Mouse (Mus musculus) limb, embryonic 14.5 days (tissue): ENCODE results near the gene Dnttip2. TPM values are rescaled to one million over a fixed set of nuclear protein-coding genes. Genes with fewer than 3 reads are reported as not detected.

ENCODE experiments used
- ATAC-seq: fragments of 200-750 bp; cut with Nextera tagmentation; 2 replicates; pipeline ENCODE4 v1.8.0; 2017; ENCODE audit warnings: low read depth, moderate number of reproducible peaks, moderate TSS enrichment; ENCODE audit not compliant: low FRiP score
- DNase-seq: peaks from one replicate; pipeline ENCODE4 v3.0.0-alpha.2; 2015; ENCODE audit warnings: low spot score
- H3K27ac ChIP-seq: fragments of 300-500 bp; sonication (generic); replicated peaks from 2 replicates; pipeline ENCODE4 v1.5.1; 2014; ENCODE audit warnings: low read depth, mild to moderate bottlenecking, low read length, moderate library complexity, mixed read lengths
- H3K27me3 ChIP-seq: fragments of 300-500 bp; sonication (generic); 2 replicates; pipeline ENCODE4 v1.6.1; 2014; ENCODE audit warnings: low read length, mixed read lengths; ENCODE audit not compliant: control insufficient read depth, insufficient read depth
- H3K36me3 ChIP-seq: fragments of 300-500 bp; sonication (generic); 2 replicates; pipeline ENCODE4 v1.6.1; 2014; ENCODE audit warnings: mild to moderate bottlenecking, low read length, moderate library complexity, mixed read lengths; ENCODE audit not compliant: control insufficient read depth, insufficient read depth
- H3K4me1 ChIP-seq: fragments of 300-500 bp; sonication (generic); 2 replicates; pipeline ENCODE4 v1.6.1; 2014; ENCODE audit warnings: antibody characterized with exemption, low read length, mixed read lengths; ENCODE audit not compliant: control insufficient read depth, insufficient read depth
- H3K4me2 ChIP-seq: fragments of 300-500 bp; sonication (generic); replicated peaks from 2 replicates; pipeline ENCODE4 v1.6.1; 2014; ENCODE audit warnings: low read depth, mild to moderate bottlenecking, low read length, moderate library complexity; ENCODE audit not compliant: severe bottlenecking
- H3K4me3 ChIP-seq: fragments of 300-500 bp; sonication (generic); replicated peaks from 2 replicates; pipeline ENCODE4 v1.5.1; 2014; ENCODE audit warnings: low read length
- H3K9ac ChIP-seq: fragments of 300-500 bp; sonication (generic); 2 replicates; pipeline ENCODE4 v1.6.1; 2014; ENCODE audit warnings: mild to moderate bottlenecking, low read depth, low read length, moderate library complexity; ENCODE audit not compliant: severe bottlenecking
- H3K9me3 ChIP-seq: fragments of 300-500 bp; sonication (generic); 2 replicates; pipeline ENCODE4 v1.6.1; 2016; ENCODE audit warnings: low read length; ENCODE audit not compliant: control insufficient read depth
- POLR2A ChIP-seq: fragments of 200-500 bp; IDR thresholded peaks from 2 replicates; pipeline ENCODE4 v1.8.0; 2012; ENCODE audit warnings: inconsistent platforms, mild to moderate bottlenecking, moderate library complexity, borderline replicate concordance; ENCODE audit not compliant: insufficient read depth, insufficient read length; ENCODE audit errors: extremely low read depth
- WGBS: fragments of 180-500 bp; shearing (Covaris S2); extraction: QIAGEN DNeasy Blood & Tissue Kit; methylation state at CpG from one replicate; pipeline ENCODE4 v1.1.7; 2014; 5-methylcytosine and 5-hydroxymethylcytosine counted together
- polyA plus RNA-seq, 2 experiments: library from polyadenylated mRNA; depleted of rRNA in 1 of 2; stranded (reverse) in 1 of 2; unstranded in 1 of 2; fragments of >200 nt; fragmentation: Nextera tagmentation in 1 of 2; extraction: Ambion mirVana in 1 of 2; gene quantifications; 2 replicates each; pipeline versions ENCODE4 v1.2.1 to v1.2.3; 2012 to 2014

The Dnttip2 gene
- polyA plus RNA-seq, 2 experiments, result 41.7 to 62.4 TPM

DNA sequence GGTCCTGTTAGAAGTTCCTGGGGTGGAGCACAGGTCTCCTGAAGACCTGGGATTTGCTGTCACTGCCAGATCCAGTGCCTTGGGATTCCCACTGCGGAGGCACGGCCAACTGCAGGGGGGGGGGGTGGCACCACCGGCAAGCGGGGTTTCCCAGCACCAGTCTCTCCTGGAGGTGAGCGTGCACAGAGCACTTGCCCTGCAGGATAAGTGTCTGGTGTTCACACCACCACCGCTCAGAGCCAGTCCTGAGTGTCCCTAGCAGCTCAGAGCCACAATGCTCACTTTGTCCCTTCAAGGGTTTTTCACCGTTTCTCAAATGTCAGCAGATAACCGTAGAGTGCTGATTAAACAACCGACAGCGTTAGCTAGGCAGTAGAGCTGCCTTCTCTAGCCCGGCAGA, 42.4 kb downstream of the Dnttip2 start:
- DNase-seq (no peak), ATAC-seq (no peak)
- Histone ChIP-seq H3K27me3 (no peaks in the 10 kb centered on the region; the same call in 1 of the 2 replicates), H3K27ac (no peak overlapping the region), H3K4me1 (peaks cover 7% of the 10 kb centered on the region), H3K9ac (no peak overlapping the region), H3K36me3 (no peaks in the 10 kb centered on the region), H3K4me2 (peak overlapping the region; percentile 5; the same call in 1 of the 2 replicates), H3K4me3 (no peak overlapping the region), H3K9me3 (no peaks in the 10 kb centered on the region)
- TF ChIP-seq POLR2A, result no peak
- WGBS, result 23% methylated on average over 11 of the region's 11 CpGs

DNA sequence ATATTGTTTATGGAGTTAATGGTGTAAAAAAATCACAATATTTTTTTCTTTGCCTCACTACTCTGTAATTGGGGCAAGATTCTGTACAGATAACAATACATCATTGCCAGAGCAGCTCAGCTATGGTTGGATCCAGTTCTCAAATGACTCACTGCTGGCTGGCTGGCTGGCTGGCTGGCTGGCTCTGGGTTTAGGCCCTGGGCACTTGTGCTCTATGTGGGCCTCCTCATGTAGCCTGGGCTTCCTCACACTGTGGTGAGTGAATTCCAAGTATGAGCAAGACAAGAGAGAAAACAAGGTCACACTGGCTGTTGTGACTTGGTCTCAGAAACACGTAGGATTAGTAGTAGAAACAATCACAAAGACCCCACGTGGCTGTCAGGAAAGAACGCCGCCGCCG, 43.2 kb downstream of the Dnttip2 start:
- WGBS, result 89% methylated on average over 6 of the region's 6 CpGs
- no peak for TF ChIP-seq POLR2A
- H3K4me3 ChIP-seq, result no peak overlapping the region
- no peaks in the 10 kb centered on the region for H3K36me3 ChIP-seq
- H3K4me2 ChIP-seq, result no peak overlapping the region
- DNase-seq, result no peak
- H3K4me1 ChIP-seq, result peaks cover 15% of the 10 kb centered on the region
- no peak overlapping the region for H3K27ac ChIP-seq
- H3K9me3 ChIP-seq, result no peaks in the 10 kb centered on the region
- no peaks in the 10 kb centered on the region; the same call in 1 of the 2 replicates for H3K27me3 ChIP-seq
- no peak for ATAC-seq
- H3K9ac ChIP-seq, result no peak overlapping the region

DNA sequence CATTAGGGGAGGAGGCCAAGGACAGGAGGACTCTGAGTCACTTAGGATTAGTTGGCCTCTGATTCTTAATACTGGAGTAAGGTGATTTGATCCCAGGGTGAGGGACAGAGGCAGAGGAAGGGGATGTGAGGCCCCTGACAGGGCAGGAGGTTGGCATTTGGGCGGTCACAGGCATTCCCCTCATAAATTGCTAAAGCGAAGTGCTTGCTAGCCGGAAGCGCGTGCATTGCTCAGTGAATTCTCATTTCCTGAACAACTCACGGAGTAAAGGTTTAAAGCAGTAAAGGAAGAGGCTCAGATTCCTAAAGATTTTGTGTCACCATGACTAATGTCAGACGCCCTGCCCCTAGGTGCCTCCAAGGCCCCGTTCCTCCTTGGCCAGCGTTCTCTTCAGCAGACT, 48.0 kb downstream of the Dnttip2 start:
- Histone ChIP-seq H3K27me3 (no peaks in the 10 kb centered on the region; the same call in 1 of the 2 replicates), H3K9me3 (no peaks in the 10 kb centered on the region), H3K36me3 (no peaks in the 10 kb centered on the region), H3K4me1 (peaks cover 11% of the 10 kb centered on the region), H3K4me2 (peak overlapping the region; percentile 15; the same call in 1 of the 2 replicates), H3K4me3 (no peak overlapping the region), H3K9ac (no peak overlapping the region), H3K27ac (no peak overlapping the region)
- no peak for TF ChIP-seq POLR2A
- WGBS, result 27% methylated on average over 9 of the region's 9 CpGs
- no peak; the same call in 1 of the 2 replicates for ATAC-seq
- DNase-seq, result no peak

DNA sequence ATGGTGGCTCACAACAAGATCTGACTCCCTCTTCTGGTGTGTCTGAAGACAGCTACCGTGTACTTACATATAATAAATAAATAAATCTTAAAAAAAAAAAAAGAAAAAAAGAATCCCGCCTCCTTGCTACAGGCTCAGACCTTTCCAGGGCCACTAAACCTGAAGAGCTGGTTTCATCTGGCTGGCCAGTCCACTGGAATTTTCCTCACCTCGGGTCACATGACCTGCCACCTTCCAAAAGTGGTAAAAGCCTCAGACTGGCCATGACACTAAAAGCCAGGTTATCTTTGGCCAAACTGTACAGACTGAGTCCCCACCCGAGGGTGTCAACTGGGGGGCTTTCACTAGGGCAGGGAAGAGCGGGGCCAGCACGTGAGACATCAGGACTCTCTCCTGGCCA, 49.7 kb downstream of the Dnttip2 start:
- ATAC-seq, result no peak
- 88% methylated on average over 6 of the region's 6 CpGs for WGBS

DNA sequence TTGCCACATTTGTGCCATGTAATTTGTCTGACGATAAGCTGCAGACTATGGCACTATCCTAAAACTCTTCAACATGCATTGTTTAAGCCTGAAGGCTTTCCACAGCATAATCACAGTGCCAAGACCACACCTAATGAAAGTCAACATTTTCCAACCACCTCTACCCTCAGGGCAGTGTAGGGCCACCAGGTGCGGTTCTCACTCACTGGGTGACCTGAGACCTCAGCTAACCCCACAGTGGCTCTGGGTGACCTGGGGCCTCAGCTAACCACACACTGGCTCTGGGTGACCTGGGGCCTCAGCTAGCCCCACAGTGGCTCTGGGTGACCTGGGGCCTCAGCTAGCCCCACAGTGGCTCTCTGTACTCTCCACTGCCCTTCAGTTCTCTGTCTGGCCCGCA, 50.3 kb downstream of the Dnttip2 start:
- Histone ChIP-seq H3K36me3 (no peaks in the 10 kb centered on the region), H3K9ac (no peak overlapping the region), H3K4me2 (no peak overlapping the region), H3K27ac (no peak overlapping the region), H3K4me3 (no peak overlapping the region), H3K27me3 (no peaks in the 10 kb centered on the region; the same call in 1 of the 2 replicates), H3K9me3 (no peaks in the 10 kb centered on the region), H3K4me1 (peaks cover 11% of the 10 kb centered on the region)
- 73% methylated on average over 3 of the region's 3 CpGs for WGBS
- ATAC-seq, result no peak
- no peak for TF ChIP-seq POLR2A
- DNase-seq, result no peak

More for the DNA sequence above, 49.7 kb downstream of the Dnttip2 start:
- DNase-seq, result no peak
- TF ChIP-seq POLR2A, result no peak
- Histone ChIP-seq H3K4me1 (peaks cover 11% of the 10 kb centered on the region), H3K9me3 (no peaks in the 10 kb centered on the region), H3K27me3 (no peaks in the 10 kb centered on the region; the same call in 1 of the 2 replicates), H3K36me3 (no peaks in the 10 kb centered on the region), H3K9ac (no peak overlapping the region), H3K4me2 (no peak overlapping the region), H3K4me3 (no peak overlapping the region), H3K27ac (no peak overlapping the region)

DNA sequence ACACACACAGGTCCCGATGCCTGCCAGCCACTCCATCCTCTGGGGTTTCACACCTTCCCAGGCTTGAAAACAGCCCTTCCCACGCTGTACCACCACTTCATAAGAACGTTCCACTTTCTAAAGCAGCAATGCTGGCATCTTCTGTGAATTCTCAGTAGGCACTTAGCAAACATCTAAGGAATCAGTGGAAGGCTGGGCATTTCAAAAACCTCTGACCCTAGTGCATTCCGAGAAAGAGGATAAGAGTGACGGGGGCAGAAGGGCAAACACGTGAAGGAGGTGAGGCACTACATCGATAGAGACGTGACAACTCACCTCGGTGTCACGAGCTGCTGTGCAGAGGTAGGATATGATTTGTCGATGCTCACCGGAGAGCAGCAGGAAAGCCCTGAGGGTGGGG, 56.3 kb downstream of the Dnttip2 start:
- Histone ChIP-seq H3K27ac (no peak overlapping the region), H3K4me2 (no peak overlapping the region), H3K36me3 (no peaks in the 10 kb centered on the region), H3K27me3 (no peaks in the 10 kb centered on the region), H3K4me1 (peaks cover 14% of the 10 kb centered on the region), H3K9ac (no peak overlapping the region), H3K9me3 (no peaks in the 10 kb centered on the region), H3K4me3 (no peak overlapping the region)
- DNase-seq (no peak), ATAC-seq (no peak)
- 67% methylated on average over 12 of the region's 12 CpGs for WGBS
- TF ChIP-seq POLR2A, result no peak
